Mouse (Mus musculus) C2C12 (cell line): ENCODE measurements around the gene Nlrp6. TPM values are rescaled to one million over a fixed set of nuclear protein-coding genes. Genes with fewer than 3 reads are reported as not detected.

Experiments
- H3K27me3 ChIP-seq: one replicate; pipeline ENCODE4 v1.6.1; 2011; ENCODE audit not compliant: control insufficient read depth, insufficient read depth, insufficient read length
- H3K36me3 ChIP-seq: one replicate; pipeline ENCODE4 v1.6.1; 2011; ENCODE audit not compliant: control insufficient read depth, insufficient read depth
- H3K4me3 ChIP-seq: one replicate; pipeline ENCODE4 v1.5.1; 2011; ENCODE audit warnings: mild to moderate bottlenecking, control low read depth; ENCODE audit not compliant: poor library complexity, insufficient read depth, severe bottlenecking
- H3K79me2 ChIP-seq: one replicate; pipeline ENCODE4 v1.6.1; 2011; ENCODE audit not compliant: control insufficient read depth, insufficient read depth
- H3K79me3 ChIP-seq: one replicate; pipeline ENCODE4 v1.6.1; 2011; ENCODE audit warnings: low read depth, control low read depth
- H3ac ChIP-seq: one replicate; pipeline ENCODE3; 2011; ENCODE audit warnings: low read depth; ENCODE audit not compliant: control insufficient read depth, insufficient read length
- CEBPB ChIP-seq: IDR thresholded peaks from one replicate; pipeline ENCODE4 v1.6.1; 2011; ENCODE audit warnings: low read depth, mild to moderate bottlenecking, control low read depth, moderate library complexity
- CTCF ChIP-seq: IDR thresholded peaks from one replicate; pipeline ENCODE4 v1.5.1; 2011; ENCODE audit not compliant: control insufficient read depth, insufficient read depth, insufficient read length
- FOSL1 ChIP-seq: IDR thresholded peaks from one replicate; pipeline ENCODE4 v1.8.0; 2011; ENCODE audit warnings: mild to moderate bottlenecking, low read length; ENCODE audit not compliant: poor library complexity, insufficient read depth, severe bottlenecking
- MAX ChIP-seq: IDR thresholded peaks from one replicate; pipeline ENCODE4 v1.6.1; 2011; ENCODE audit warnings: mild to moderate bottlenecking, control low read depth
- MYOD1 ChIP-seq: IDR thresholded peaks from one replicate; pipeline ENCODE4 v1.6.1; 2011; ENCODE audit warnings: low read depth; ENCODE audit not compliant: control insufficient read depth, insufficient read length
- MYOG ChIP-seq: IDR thresholded peaks from one replicate; pipeline ENCODE4 v1.6.1; 2011; ENCODE audit not compliant: control insufficient read depth, insufficient read length; ENCODE audit errors: extremely low read depth
- USF1 ChIP-seq: IDR thresholded peaks from one replicate; pipeline ENCODE4 v1.6.1; 2011; ENCODE audit warnings: low read depth, mild to moderate bottlenecking, control low read depth, moderate library complexity
- polyA plus RNA-seq: library from polyadenylated mRNA; unstranded; fragments of >200 nt; fragmentation: generic; extraction: Trizol; gene quantifications from one replicate; pipeline ENCODE4 v1.2.1, GENCODE M21; 2012; ENCODE audit warnings: missing spikeins

The Nlrp6 gene
- polyA plus RNA-seq, 1 experiment, result 0.01 TPM

- Histone ChIP-seq H3K79me2 (peaks cover 44% of the 10 kb centered on the region), H3K36me3 (peaks cover 18% of the 10 kb centered on the region), H3K4me3 (no peak within 1 kb of the TSS), H3K27me3 (no peaks in the 10 kb centered on the region), H3ac (no peak within 1 kb of the TSS), H3K79me3 (peaks cover 31% of the 10 kb centered on the region)
- no peak for TF ChIP-seq FOSL1
- TF ChIP-seq MAX, result no peak
- no peak for TF ChIP-seq MYOD1
- TF ChIP-seq CEBPB, result no peak
- TF ChIP-seq CTCF, result no peak
- no peak for TF ChIP-seq USF1
- no peak for TF ChIP-seq MYOG
Observed at GRCm38 (mm10) chr7:140949824-140950530, 29.3 kb downstream of the Nlrp6 start, which contains the start of gene Ifitm5. TSS of gene Ifitm5 (minus strand) at chr7:140950291.

GRCm38 (mm10) chr7:140951051-140951450 lies 30.3 kb downstream of the Nlrp6 start:
- TF ChIP-seq MYOD1, result no peak
- TF ChIP-seq CEBPB, result no peak
- no peak for TF ChIP-seq USF1
- no peak for TF ChIP-seq MAX
- TF ChIP-seq FOSL1, result no peak
- TF ChIP-seq MYOG, result no peak
- no peak for TF ChIP-seq CTCF
- Histone ChIP-seq H3K36me3 (peaks cover 18% of the 10 kb centered on the region), H3K79me3 (peaks cover 39% of the 10 kb centered on the region), H3K27me3 (no peaks in the 10 kb centered on the region), H3ac (no peak overlapping the region), H3K79me2 (peaks cover 52% of the 10 kb centered on the region), H3K4me3 (no peak overlapping the region)

- H3K36me3 ChIP-seq, result peaks cover 13% of the 10 kb centered on the region
- H3K27me3 ChIP-seq, result no peaks in the 10 kb centered on the region
- H3K79me2 ChIP-seq, result peaks cover 52% of the 10 kb centered on the region
- no peak overlapping the region for H3K4me3 ChIP-seq
- peaks cover 39% of the 10 kb centered on the region for H3K79me3 ChIP-seq
- H3ac ChIP-seq, result no peak overlapping the region
- TF ChIP-seq MYOG, result no peak
- TF ChIP-seq CTCF, result no peak
- no peak for TF ChIP-seq CEBPB
- TF ChIP-seq USF1, result no peak
- no peak for TF ChIP-seq MYOD1
- TF ChIP-seq FOSL1, result no peak
Observed at GRCm38 (mm10) chr7:140951765-140952164, 31.1 kb downstream of the Nlrp6 start.

GRCm38 (mm10) chr7:140952441-140952840 lies 31.7 kb downstream of the Nlrp6 start:
- Histone ChIP-seq H3K4me3 (no peak overlapping the region), H3K36me3 (peaks cover 13% of the 10 kb centered on the region), H3ac (no peak overlapping the region), H3K79me2 (peaks cover 52% of the 10 kb centered on the region), H3K79me3 (peaks cover 39% of the 10 kb centered on the region), H3K27me3 (no peaks in the 10 kb centered on the region)
- TF ChIP-seq CEBPB (no peak), USF1 (no peak), CTCF (no peak), MYOG (no peak), FOSL1 (no peak), MAX (no peak), MYOD1 (no peak)

GRCm38 (mm10) chr7:140953133-140953532 lies 32.4 kb downstream of the Nlrp6 start:
- Histone ChIP-seq H3K27me3 (no peaks in the 10 kb centered on the region), H3K4me3 (no peak overlapping the region), H3K79me3 (peaks cover 39% of the 10 kb centered on the region), H3K36me3 (peaks cover 13% of the 10 kb centered on the region), H3K79me2 (peaks cover 52% of the 10 kb centered on the region), H3ac (no peak overlapping the region)
- TF ChIP-seq MYOG (no peak), USF1 (no peak), MAX (no peak), MYOD1 (no peak), FOSL1 (no peak), CEBPB (no peak), CTCF (no peak)

GRCm38 (mm10) chr7:140953800-140954732 lies 33.4 kb downstream of the Nlrp6 start:
- Histone ChIP-seq H3K79me2 (peaks cover 52% of the 10 kb centered on the region), H3ac (peak overlapping the region; percentile 47), H3K36me3 (peaks cover 13% of the 10 kb centered on the region), H3K27me3 (no peaks in the 10 kb centered on the region), H3K4me3 (peak overlapping the region; percentile 82), H3K79me3 (peaks cover 39% of the 10 kb centered on the region)
- no peak for TF ChIP-seq CTCF
- no peak for TF ChIP-seq USF1
- no peak for TF ChIP-seq CEBPB
- TF ChIP-seq MYOD1, result no peak
- TF ChIP-seq FOSL1, result no peak
- TF ChIP-seq MAX, result no peak
- TF ChIP-seq MYOG, result no peak
